21 mouse cellular contexts compared by ENCODE assay signal in the genomic region with DNA sequence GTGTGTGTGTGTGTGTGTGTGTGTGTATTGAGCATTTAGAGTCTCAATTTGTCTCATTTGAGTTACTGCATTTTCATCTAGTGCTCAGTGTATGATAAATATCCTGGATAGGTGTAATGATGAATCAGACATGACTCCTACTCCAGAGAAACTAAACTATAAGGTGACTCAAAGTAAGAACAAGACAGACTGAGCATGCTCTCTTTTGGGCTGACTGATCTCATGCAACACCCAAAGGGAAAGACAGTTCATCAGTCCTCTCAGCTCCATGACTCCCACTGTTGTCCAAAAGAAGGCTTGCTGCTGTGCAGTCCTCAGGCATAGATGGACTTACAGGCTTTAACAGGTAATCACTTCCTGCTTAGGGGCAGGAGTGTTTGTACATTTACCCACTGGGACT.
"Had no signal": no experiment of that assay in that cellular context is flagged by ENCODE, and none has a peak within 500 bp of the region (broad histone marks: within the 10 kb centered on the region; RNA-seq: fewer than 3 reads in every experiment).

No protein-coding gene starts in this region.

- H3K4me1 ChIP-seq: lung, embryonic 15.5 days; neural tube, embryonic 13.5 days; neural tube, embryonic 15.5 days; stomach, embryonic 15.5 days had no signal

- H3K27me3 ChIP-seq: liver, embryonic 15.5 days; lung, embryonic 15.5 days; megakaryocyte, embryonic 14.5 days; midbrain, embryonic 12.5 days; neural tube, embryonic 13.5 days; neural tube, embryonic 15.5 days; stomach, embryonic 15.5 days had no signal

- H3K4me2 ChIP-seq: liver, embryonic 15.5 days; lung, embryonic 15.5 days; midbrain, embryonic 12.5 days; neural tube, embryonic 13.5 days; neural tube, embryonic 15.5 days; stomach, embryonic 15.5 days had no signal

- DNase-seq: liver, postnatal 0 days; lung, adult 2 months; lung, postnatal 14 days; lung, postnatal 36 days; midbrain, embryonic 14.5 days; retina, postnatal 1 day; right cerebral cortex, adult 18-20 months; right cerebral cortex, postnatal 25 days; thymus, adult 2 months; thymus, postnatal 25 days; thymus, postnatal 4 days had no signal

- H3K9ac ChIP-seq: liver, embryonic 15.5 days; liver, postnatal 0 days; lung, embryonic 15.5 days; midbrain, embryonic 12.5 days; neural tube, embryonic 13.5 days; neural tube, embryonic 15.5 days; stomach, embryonic 15.5 days had no signal

- H3K36me3 ChIP-seq: liver, embryonic 15.5 days; lung, embryonic 15.5 days; midbrain, embryonic 12.5 days; neural tube, embryonic 13.5 days; neural tube, embryonic 15.5 days; stomach, embryonic 15.5 days had no signal

- H3K4me3 ChIP-seq: liver, embryonic 15.5 days; lung, embryonic 15.5 days; megakaryocyte, embryonic 14.5 days; midbrain, embryonic 12.5 days; neural tube, embryonic 13.5 days; neural tube, embryonic 15.5 days; stomach, embryonic 15.5 days had no signal

- ATAC-seq: liver, postnatal 0 days; lung, postnatal 0 days had no signal

- H3K9me3 ChIP-seq: liver, embryonic 15.5 days; lung, embryonic 15.5 days; megakaryocyte, embryonic 14.5 days; midbrain, embryonic 12.5 days; neural tube, embryonic 13.5 days; neural tube, embryonic 15.5 days; stomach, embryonic 15.5 days had no signal

- H3K27ac ChIP-seq: lung, embryonic 15.5 days; macrophage; midbrain, embryonic 12.5 days; neural tube, embryonic 13.5 days; neural tube, embryonic 15.5 days; stomach, embryonic 15.5 days; stomach, postnatal 0 days had no signal
